Mouse (Mus musculus): ENCODE results near the gene Tex52. TPM values are rescaled to one million over a fixed set of nuclear protein-coding genes. Genes with fewer than 3 reads are reported as not detected.

The Tex52 gene
- not detected for total RNA-seq (2023)

GRCm38 (mm10) chr6:128375192-128375591 is at the start of gene Tex52, which contains the start of gene Gm44596:
Gene Tex52, plus strand, starts transcription at chr6:128375456.
Gene Gm44596, plus strand, starts transcription at chr6:128375503.

GRCm38 (mm10) chr6:128355726-128356416 is 19.4 kb upstream of the Tex52 start, which contains the start of gene Tulp3:
Gene Tulp3, minus strand, starts transcription at chr6:128355851.

GRCm38 (mm10) chr6:128362381-128363006 is 12.8 kb upstream of the Tex52 start, which contains the start of the genes Rhno1 and Foxm1:
Gene Rhno1, minus strand, starts transcription at chr6:128362911.
Gene Foxm1, plus strand, starts transcription at chr6:128362967.

GRCm38 (mm10) chr6:128398996-128399395 is 23.7 kb downstream of the Tex52 start, which contains the start of gene Nrip2:
Gene Nrip2, plus strand, starts transcription at chr6:128399296.

GRCm38 (mm10) chr6:128424269-128425019 is 49.2 kb downstream of the Tex52 start, which contains the start of gene Itfg2:
Gene Itfg2, minus strand, starts transcription at chr6:128424931.

Other genes with a start within 250 kb of the Tex52 start
- under 1 TPM in 1 of 2 experiments, not detected in 1; 0.61 TPM for gene Tspan9, start 231.9 kb upstream of the Tex52 start, total RNA-seq (2023)
- not detected for gene Tead4, start 74.6 kb upstream of the Tex52 start, total RNA-seq (2023)
- gene Tulp3, start 19.6 kb upstream of the Tex52 start, total RNA-seq (2023), result 1 to 10 TPM; 3.4 to 3.6 TPM
- 10 to 100 TPM; 49.4 to 56.8 TPM for gene Rhno1, start 12.5 kb upstream of the Tex52 start, total RNA-seq (2023)
- gene Foxm1, start 12.5 kb upstream of the Tex52 start, total RNA-seq (2023), result 10 to 100 TPM; 10.3 to 12.4 TPM
- not detected for gene Gm44596, start within 50 bp of the Tex52 start, total RNA-seq (2023)
- gene Nrip2, start 23.8 kb downstream of the Tex52 start, total RNA-seq (2023), result not detected
- 10 to 100 TPM; 63.1 to 71.1 TPM for gene Itfg2, start 49.5 kb downstream of the Tex52 start, total RNA-seq (2023)
- 100 to 1,000 TPM in 1 of 2 experiments, 10 to 100 TPM in 1; 83.1 to 108 TPM for gene Fkbp4, start 63.2 kb downstream of the Tex52 start, total RNA-seq (2023)
- not detected for gene Pzp, start 151.3 kb downstream of the Tex52 start, total RNA-seq (2023)
- gene A2ml1, start 206.2 kb downstream of the Tex52 start, total RNA-seq (2023), result not detected
- gene Klrb1a, start 248.1 kb downstream of the Tex52 start, total RNA-seq (2023), result not detected

All from B cell, adult 67 days (primary cell).